Mouse (Mus musculus) frontal cortex, adult (tissue): ENCODE measurements around the gene Meis1.
A peak's percentile ranks its signal among the peaks of the same experiment; 100 is the strongest.

Source experiments
- ATAC-seq: cut with Nextera tagmentation; 2 replicates; pipeline ENCODE4 v1.9.2; 2017; ENCODE audit warnings: mild to moderate bottlenecking, moderate library complexity, mixed read lengths; ENCODE audit not compliant: low TSS enrichment

The Meis1 gene

GRCm38 (mm10) chr11:19018489-19019203, at the start of gene Meis1:
TSS of gene Meis1 (minus strand) at chr11:19018985.
- ATAC-seq: peak; percentile 84

DNA sequence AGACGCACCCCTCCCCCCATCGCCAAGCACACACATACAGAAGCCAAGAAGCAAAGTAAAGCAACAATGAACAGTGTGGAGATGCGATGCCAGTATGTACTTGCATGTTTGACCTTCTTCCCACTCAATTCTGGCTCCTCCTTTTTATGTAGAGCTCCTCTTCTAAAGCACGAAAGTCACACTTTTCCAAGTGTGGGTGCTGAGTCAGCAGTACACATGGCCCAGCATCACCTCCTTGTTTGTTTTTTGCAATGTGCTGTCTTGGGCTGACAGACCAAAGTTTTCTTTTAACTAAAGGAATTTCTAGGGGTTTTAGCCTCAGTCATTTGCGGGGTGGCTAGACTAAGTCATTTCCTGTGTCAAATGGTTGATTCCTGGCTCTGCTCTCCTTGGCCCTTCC, 48.5 kb upstream of the Meis1 start:
- no peak for ATAC-seq

- ATAC-seq: no peak
Observed at GRCm38 (mm10) chr11:19049276-19049675, 30.5 kb upstream of the Meis1 start.

DNA sequence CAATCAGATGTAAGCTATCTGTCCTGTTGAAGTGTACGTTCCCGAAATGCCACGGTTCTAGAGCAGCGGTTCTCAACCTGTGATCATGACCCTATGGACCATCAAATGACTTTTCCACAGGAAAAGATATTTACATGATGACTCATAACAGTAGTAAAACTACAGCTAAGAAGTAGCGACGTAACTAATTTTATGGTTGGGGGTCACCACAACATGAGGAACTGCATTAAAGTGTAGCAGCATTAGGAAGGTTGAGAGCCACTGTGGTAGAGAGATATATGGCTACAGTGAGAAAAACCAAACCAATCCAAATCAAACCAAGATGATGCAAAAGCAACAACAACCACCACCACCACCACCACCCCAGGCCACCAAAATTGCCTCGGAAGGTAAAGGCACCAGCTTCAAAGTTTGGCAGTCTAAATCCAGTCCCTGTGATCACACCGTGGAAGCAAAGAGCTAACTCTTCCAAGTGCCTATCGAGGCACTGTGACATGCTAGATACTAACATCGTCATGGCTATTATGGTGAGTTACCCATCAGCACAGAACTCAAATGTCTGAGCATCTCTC, 17.9 kb upstream of the Meis1 start:
- no peak for ATAC-seq

DNA sequence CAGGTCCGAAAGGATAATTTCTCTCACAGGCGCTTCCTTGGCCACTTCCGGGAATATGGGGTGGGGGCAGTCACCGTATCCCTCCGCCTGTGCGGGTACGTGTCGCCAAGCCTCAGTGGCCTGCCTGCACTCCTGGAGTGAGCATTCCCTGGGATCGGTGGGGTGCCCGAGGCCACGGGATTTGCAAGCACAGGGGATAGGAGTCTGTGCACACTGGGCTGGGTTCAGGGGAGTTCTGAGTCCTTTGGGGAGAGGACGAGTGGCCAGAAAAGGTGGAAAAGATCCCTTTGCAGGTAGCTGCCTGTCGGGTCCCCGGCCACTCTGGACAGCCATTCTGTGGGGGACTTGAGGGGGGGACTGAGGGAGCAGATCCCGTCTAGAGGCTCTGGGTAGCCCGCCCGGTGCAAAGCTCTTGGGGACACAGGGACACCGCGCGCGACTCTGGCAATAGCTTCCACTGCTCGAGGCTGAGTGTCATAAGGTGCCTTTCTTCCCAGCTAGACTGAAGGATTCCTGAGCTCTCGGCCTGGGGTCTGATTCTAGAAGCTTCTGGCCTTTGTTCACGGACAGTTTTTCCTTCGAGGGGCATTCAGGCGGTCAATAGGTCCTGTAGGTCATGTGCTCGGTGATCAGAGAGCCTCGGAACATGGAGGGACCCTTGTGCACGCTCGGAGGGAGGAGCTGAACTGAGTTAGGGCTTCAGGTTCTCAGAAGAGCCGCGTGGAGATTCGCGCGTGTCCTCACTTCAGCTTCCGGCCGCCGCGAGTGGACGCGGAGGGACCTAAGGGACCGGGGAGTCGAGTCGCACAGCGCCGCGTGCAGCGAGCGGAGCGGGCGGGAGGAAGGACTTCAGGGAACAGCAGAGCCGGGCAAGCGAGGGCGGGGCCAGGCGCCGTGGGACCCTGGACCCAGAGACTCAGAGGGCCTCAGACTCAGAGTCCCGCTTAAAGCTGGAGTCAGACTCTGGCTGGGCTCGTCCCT, 8.1 kb upstream of the Meis1 start:
- peak; percentile 73 for ATAC-seq

GRCm38 (mm10) chr11:19025976-19026520, 7.3 kb upstream of the Meis1 start:
- no peak for ATAC-seq

DNA sequence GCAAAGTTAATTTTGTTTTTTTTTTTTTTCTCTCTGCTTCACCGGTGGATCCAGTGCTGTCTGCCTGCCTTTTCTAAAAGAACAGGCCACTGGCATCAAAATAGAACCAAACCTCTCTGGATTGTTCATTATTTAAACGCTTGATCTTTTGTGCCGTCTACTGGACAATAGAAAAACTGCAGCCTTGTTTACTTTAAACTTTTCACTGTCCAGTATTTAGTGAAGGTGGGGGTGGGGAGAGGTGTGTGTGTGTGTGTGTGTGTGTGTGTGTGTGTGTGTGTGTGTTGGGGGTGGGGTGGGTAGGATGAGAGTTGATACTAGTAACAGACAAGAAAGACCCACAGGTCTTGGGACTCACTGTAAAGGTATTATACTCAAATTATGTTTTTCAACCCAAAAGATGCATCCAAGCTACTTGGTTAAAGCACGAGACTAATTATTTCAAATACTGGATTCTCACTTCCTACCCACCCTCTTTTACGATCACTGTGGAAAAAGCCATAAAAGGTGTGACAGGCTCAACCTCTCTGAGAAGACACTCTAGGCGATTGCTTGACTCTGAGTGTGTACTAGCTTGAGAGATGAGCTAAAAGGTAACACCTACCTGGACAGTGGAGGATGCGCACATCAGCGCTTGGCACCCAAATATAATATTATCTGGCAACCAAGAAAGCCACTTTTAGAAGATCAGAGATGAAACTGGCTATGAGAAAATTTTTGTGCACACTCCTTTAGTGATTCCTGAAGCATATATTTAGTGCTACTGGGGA, 5.9 kb upstream of the Meis1 start:
- no peak for ATAC-seq

DNA sequence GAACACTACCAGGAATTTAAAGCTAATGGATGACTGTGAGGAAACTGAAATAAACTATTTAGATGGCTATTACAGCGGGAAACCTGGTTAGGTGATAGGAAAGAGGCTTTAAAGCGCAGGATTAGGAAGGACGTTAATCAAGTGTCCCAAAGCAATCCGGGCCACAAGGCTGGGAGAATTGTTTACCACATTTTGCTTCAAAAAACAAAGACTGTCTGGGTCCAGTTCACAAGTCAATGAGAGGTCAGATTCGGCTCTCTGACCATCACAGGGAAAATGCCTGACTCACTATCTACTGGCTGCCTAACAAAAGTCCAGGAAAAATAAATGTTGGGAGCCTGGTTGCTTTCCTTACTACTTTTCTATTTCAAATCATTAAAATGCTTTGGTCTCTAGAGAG, 4.6 kb upstream of the Meis1 start:
- ATAC-seq: no peak

DNA sequence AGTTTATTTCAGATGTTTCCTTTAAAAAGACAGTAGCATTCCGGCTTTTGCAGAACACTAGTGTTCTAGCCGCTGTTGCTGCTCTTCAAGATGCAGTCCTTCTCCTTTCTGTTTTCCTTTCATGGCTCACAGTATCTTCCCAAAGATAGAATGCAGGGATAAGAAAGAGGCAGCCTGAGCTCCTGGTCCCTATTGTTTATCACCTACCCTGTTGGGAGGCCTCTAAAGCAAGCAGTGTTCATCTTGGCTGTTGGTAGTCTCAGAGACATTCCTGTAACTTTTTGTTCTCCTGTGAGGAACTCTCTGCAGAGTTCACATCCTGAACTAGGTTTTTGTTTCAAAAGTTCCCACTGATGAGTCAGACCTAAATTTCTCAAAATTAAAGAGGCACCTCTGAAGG, 3.8 kb upstream of the Meis1 start:
- no peak for ATAC-seq

DNA sequence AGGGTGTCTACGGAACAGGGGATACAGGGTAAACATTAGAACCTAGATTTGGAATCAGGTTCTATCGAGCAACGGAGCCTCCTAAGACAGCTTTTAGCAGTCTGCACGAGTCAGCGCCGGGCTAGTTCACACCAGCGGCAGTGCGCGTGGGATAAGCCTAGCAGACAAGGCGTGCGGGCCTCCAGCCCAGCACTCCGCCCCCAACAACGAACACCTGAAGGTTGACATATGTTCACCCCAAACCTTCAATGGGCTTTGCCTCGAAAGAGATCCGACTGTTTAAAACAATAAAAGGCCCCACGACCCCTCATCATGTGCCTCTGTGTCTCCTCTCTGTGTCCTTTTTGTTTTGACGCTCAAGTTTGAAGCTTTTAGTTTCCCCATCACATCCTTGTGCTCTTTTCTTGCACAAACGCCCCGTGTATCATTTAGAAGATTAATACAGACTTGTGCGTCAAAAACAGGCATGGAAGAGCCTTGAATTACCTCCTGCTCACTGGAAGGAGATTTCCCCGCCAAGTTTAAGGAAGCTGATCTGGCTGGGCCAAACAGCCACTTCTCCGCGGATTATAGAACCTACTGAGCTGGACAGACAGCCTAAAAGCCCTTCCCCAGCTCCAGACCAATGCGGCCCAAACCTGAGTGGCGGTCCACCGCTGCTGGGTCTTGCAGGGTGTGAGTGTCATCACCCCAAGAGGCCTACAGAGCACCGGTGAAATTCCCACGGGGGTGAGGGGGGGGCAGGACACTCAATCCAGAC, 2.3 kb upstream of the Meis1 start:
- peak; percentile 17; the same call in 1 of the 2 replicates for ATAC-seq

- ATAC-seq: peak; percentile 89
Observed at GRCm38 (mm10) chr11:19020371-19020824, 1.6 kb upstream of the Meis1 start.

DNA sequence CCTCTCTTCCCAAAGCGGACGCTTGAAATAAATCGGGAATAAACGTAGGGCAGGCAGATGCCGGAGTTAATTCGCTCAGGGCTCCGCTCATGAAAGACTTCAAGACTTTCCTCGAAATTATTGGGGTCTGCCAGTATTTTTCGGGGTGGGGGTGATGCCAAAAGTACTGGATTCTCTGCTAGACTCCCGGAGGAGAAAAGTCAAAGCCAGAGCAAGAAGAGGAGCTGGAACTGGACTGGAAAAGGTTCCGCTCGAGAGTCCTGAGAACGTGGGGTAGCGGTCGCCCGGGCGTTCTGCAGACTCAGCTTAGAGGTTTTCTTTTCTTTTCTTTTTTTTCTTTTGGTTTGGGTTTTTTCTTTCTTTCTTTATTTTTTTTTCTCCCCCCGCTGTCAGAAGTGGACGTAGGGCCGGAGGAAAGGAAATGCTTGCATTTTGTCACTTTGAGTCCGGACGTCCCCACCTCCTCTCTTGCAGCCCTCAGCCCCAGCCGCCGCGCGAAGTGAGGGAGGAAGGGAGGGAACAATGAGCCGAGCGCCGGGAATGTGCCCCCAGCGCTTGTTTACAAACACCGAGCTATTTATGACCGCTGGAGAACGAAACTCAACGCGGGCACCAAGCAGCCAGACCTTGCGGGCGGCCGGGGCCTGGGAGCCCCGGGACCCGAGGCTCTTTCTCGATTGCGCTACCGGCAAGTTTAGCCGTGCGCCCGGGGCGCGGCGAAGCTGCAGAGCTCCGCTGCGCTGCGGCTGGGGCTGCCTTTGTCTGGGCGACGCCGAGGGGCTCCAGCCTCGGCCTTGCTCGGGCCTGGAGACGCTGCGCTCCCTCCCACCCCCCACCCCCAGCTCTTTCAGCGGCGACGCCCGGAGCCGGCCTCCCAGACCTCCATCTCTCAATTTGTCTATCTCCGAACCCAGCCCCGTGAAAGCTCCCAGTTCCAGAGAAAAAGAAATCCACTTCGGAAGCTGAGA, 703 bp upstream of the Meis1 start:
- ATAC-seq: peak; percentile 27

DNA sequence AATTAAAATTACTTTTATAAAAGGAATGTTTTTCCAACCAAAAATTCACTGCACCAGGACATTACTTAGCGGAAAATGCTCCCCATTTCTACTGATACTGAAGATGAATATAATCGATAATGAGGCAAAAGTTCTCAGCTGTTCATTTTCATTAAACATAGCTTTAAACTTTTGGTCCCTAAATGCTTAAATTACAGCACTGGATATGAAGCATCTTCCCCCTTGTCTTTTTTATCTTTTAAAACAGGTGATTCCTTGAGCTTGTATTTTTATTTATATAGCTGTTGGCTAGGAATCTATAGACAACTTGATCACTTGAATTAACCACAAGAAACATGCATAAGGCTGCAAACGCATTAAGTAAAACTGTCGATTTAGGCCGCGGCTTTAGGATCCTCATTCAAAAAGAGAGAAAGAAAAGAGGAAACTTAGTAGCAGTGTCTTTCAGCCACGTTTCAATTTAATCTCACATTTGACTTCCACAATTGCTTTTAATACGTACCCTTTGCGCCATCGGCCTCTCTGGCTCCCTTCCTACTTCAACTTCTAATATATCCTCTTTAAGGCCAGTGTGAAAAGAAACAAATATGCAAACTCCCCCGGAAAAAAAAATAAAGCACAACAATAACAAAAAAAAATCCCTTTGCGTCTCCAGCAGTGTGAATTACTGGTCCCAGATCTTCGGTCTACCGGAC, 919 bp downstream of the Meis1 start:
- ATAC-seq: no peak

DNA sequence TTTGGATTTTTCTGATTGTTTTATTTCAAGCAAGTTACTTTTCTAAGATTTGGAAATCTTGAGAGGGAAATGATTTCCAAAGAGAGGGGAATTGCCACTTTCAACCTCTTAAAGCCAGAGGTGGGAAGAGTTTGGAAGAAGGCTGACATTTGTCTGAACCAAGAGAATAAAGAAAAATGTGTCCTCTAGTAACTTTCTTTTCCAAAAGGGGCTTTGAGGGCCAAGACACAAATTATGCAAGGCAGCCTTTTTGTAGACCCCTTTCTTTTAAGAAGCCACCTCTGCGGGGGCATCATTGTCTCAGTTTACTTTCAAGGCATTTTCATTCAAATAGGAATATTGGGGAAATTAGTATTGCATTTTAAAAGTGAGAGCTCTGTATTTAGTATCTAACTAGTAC, 1.5 kb downstream of the Meis1 start:
- no peak for ATAC-seq

GRCm38 (mm10) chr11:19016481-19017220, 2.1 kb downstream of the Meis1 start:
- ATAC-seq: no peak

GRCm38 (mm10) chr11:19015731-19016461, 2.9 kb downstream of the Meis1 start:
- no peak for ATAC-seq

- ATAC-seq: no peak
Observed at GRCm38 (mm10) chr11:19015381-19015730, 3.4 kb downstream of the Meis1 start.
